Mouse (Mus musculus): ENCODE measurements around the gene 6430548M08Rik. TPM values are rescaled to one million over a fixed set of nuclear protein-coding genes. Genes with fewer than 3 reads are reported as not detected.

Gene 6430548M08Rik
- polyA plus RNA-seq (2015; fragmentation: Nextera tagmentation; extraction: Ambion mirVana), result 13.2 and 13.8 TPM in 2 replicates

DNA sequence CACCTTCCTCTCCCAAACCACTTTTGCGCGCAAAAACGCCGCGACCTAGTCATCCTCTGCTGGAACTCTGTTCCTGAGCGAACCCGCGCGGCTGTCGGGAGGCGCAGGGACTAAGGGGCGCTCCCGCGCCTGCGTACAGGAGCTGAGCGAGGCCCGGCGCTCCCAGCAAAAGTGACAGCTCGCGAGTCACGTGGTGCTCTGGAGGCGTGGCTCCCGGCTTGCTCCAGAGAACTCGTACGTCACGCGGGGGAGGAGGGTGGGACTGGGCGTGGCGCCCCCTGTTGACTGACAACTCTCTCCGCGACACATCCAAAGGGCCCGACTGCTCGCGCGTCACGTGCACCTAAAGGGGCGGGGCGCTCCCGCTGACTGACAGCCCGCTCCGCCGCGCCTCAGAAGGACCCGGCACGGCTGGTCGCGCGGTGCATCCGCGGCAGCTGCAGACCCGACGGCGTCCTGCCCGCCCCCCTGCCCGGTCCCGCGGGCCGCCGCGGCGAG, at the start of gene 6430548M08Rik:
6430548M08Rik (plus strand) TSS at position 395 of the 498 bp plus-strand sequence.
- H3K9me3 ChIP-seq (ENCODE audit: control insufficient read depth, low read length), result no peaks in the 10 kb centered on the region
- H3K27ac ChIP-seq (replicated peaks), result peak within 1 kb of the TSS; percentile 97
- WGBS, result under 1% methylated on average over 56 of the region's 61 CpGs
- peak within 1 kb of the TSS; percentile 75 for H3K4me3 ChIP-seq (ENCODE audit: low read depth, low read length)
- peak; percentile 100 for DNase-seq (ENCODE audit: low spot score)
- H3K4me2 ChIP-seq (replicated peaks; ENCODE audit: low read depth), result peak within 1 kb of the TSS; percentile 96
- H3K9ac ChIP-seq (ENCODE audit: low read length), result peak within 1 kb of the TSS; percentile 78
- ATAC-seq (ENCODE audit: low FRiP score, low TSS enrichment), result peak; percentile 94
- no peaks in the 10 kb centered on the region for H3K27me3 ChIP-seq (ENCODE audit: control insufficient read depth, insufficient read depth, low read length)
- H3K36me3 ChIP-seq (ENCODE audit: control insufficient read depth, insufficient read depth, low read length), result no peaks in the 10 kb centered on the region
- no peak for TF ChIP-seq EP300 (optimal IDR thresholded peaks at IDR 0.05)
- peak; percentile 72 for TF ChIP-seq CTCF (IDR thresholded peaks at IDR 0.05; ENCODE audit: low read depth)
- peaks cover 3% of the 10 kb centered on the region for H3K4me1 ChIP-seq (replicated peaks; ENCODE audit: control insufficient read depth, insufficient read depth)

DNA sequence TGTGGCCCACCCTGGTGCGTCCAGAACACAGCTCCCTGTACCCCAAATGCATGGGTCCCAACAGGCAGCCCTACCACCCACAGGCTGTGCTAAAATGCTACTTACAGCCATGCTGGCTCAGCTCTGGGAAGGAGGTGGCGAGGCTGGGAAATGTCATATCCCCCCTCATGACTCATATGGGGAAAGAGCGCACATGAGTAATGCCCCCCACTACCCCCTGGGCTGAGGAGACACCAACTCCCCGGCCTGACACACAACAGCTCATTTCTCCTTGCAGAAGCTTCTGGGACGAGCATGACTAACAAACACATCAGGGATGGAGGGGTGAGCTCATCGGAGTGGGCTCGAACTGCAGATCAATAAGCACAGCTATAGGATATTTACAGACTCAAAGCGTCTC, 48.3 kb upstream of the 6430548M08Rik start:
- H3K27me3 ChIP-seq (ENCODE audit: control insufficient read depth, insufficient read depth, low read length), result no peaks in the 10 kb centered on the region
- no peak overlapping the region for H3K27ac ChIP-seq (replicated peaks)
- WGBS, result 88% methylated on average over 8 of the region's 8 CpGs
- no peak for DNase-seq (ENCODE audit: low spot score)
- TF ChIP-seq CTCF (IDR thresholded peaks at IDR 0.05; ENCODE audit: low read depth) (no peak), EP300 (optimal IDR thresholded peaks at IDR 0.05) (no peak)
- H3K36me3 ChIP-seq (ENCODE audit: control insufficient read depth, insufficient read depth, low read length), result no peaks in the 10 kb centered on the region
- no peak overlapping the region for H3K9ac ChIP-seq (ENCODE audit: low read length)
- no peaks in the 10 kb centered on the region for H3K4me1 ChIP-seq (replicated peaks; ENCODE audit: control insufficient read depth, insufficient read depth)
- no peak for ATAC-seq (ENCODE audit: low FRiP score, low TSS enrichment)
- no peaks in the 10 kb centered on the region for H3K9me3 ChIP-seq (ENCODE audit: control insufficient read depth, low read length)
- H3K4me3 ChIP-seq (ENCODE audit: low read depth, low read length), result no peak overlapping the region
- no peak overlapping the region for H3K4me2 ChIP-seq (replicated peaks; ENCODE audit: low read depth)

DNA sequence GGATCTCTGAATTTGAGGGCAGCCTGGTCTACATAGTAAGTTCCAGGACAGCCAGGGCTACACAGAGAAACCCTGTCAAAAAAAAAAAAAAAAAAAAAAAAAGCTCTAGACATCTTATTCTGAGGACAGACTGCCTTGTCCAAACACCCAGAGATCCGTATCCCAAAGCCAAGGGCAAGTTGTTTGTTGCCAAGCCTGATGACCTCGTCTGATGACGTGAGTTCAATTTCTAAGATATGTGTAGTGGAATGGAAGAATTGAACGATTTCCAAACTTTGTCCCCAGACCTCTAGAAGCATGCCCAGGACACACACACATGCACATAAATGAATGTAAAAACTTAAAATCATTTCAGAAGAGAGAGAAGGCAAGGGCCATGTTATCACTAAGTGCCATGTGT, 47.7 kb upstream of the 6430548M08Rik start:
- no peak overlapping the region for H3K4me3 ChIP-seq (ENCODE audit: low read depth, low read length)
- H3K4me1 ChIP-seq (replicated peaks; ENCODE audit: control insufficient read depth, insufficient read depth), result no peaks in the 10 kb centered on the region
- H3K9ac ChIP-seq (ENCODE audit: low read length), result no peak overlapping the region
- H3K27me3 ChIP-seq (ENCODE audit: control insufficient read depth, insufficient read depth, low read length), result no peaks in the 10 kb centered on the region
- WGBS, result 63% methylated on average over 4 of the region's 4 CpGs
- TF ChIP-seq EP300 (optimal IDR thresholded peaks at IDR 0.05) (no peak), CTCF (IDR thresholded peaks at IDR 0.05; ENCODE audit: low read depth) (no peak)
- no peak overlapping the region for H3K4me2 ChIP-seq (replicated peaks; ENCODE audit: low read depth)
- no peaks in the 10 kb centered on the region for H3K36me3 ChIP-seq (ENCODE audit: control insufficient read depth, insufficient read depth, low read length)
- H3K9me3 ChIP-seq (ENCODE audit: control insufficient read depth, low read length), result no peaks in the 10 kb centered on the region
- no peak for DNase-seq (ENCODE audit: low spot score)
- no peak for ATAC-seq (ENCODE audit: low FRiP score, low TSS enrichment)
- no peak overlapping the region for H3K27ac ChIP-seq (replicated peaks)

GRCm38 (mm10) chr8:120067936-120068668, 45.9 kb upstream of the 6430548M08Rik start:
- ATAC-seq (ENCODE audit: low FRiP score, low TSS enrichment) (no peak; the same call in 1 of the 2 replicates), DNase-seq (ENCODE audit: low spot score) (no peak)
- TF ChIP-seq EP300 (optimal IDR thresholded peaks at IDR 0.05) (no peak), CTCF (IDR thresholded peaks at IDR 0.05; ENCODE audit: low read depth) (no peak)
- WGBS, result 55% methylated on average over 19 of the region's 19 CpGs
- H3K27ac ChIP-seq (replicated peaks), result no peak overlapping the region
- 0 out of 2 replicates have a peak, but pooled peaks cover 4% of the 10 kb centered on the region for H3K4me1 ChIP-seq (replicated peaks; ENCODE audit: control insufficient read depth, insufficient read depth)
- H3K36me3 ChIP-seq (ENCODE audit: control insufficient read depth, insufficient read depth, low read length), result no peaks in the 10 kb centered on the region
- no peaks in the 10 kb centered on the region for H3K9me3 ChIP-seq (ENCODE audit: control insufficient read depth, low read length)
- H3K4me2 ChIP-seq (replicated peaks; ENCODE audit: low read depth), result no peak overlapping the region
- H3K9ac ChIP-seq (ENCODE audit: low read length), result no peak overlapping the region
- H3K4me3 ChIP-seq (ENCODE audit: low read depth, low read length), result no peak overlapping the region
- H3K27me3 ChIP-seq (ENCODE audit: control insufficient read depth, insufficient read depth, low read length), result no peaks in the 10 kb centered on the region

DNA sequence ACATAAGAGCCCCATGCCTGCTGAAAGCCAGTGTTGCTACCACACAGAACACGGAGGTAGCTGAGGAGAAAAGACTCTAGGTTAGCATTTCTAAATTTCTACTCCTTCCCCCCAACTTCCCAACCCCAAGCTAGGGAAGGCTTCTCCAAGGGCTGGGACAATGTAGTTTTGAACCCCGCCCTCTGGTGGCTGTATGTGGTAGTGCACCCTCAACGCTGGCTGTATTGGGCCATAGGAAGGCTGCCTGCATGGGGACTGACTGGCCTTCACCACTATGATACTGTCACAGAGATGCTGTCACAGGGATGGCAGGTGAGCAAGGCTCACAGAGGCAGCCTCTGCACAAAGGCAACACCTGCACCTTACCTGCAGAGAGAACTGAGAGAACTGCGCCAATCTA, 42.3 kb upstream of the 6430548M08Rik start:
- ATAC-seq (ENCODE audit: low FRiP score, low TSS enrichment) (peak; percentile 57; the same call in 1 of the 2 replicates), DNase-seq (ENCODE audit: low spot score) (peak; percentile 81)
- Histone ChIP-seq H3K27ac (replicated peaks) (0 out of 2 replicates have a peak overlapping the region, but pooled peaks have one; percentile 5), H3K36me3 (ENCODE audit: control insufficient read depth, insufficient read depth, low read length) (no peaks in the 10 kb centered on the region), H3K9ac (ENCODE audit: low read length) (no peak overlapping the region), H3K4me1 (replicated peaks; ENCODE audit: control insufficient read depth, insufficient read depth) (0 out of 2 replicates have a peak, but pooled peaks cover 4% of the 10 kb centered on the region), H3K4me2 (replicated peaks; ENCODE audit: low read depth) (no peak overlapping the region), H3K4me3 (ENCODE audit: low read depth, low read length) (no peak overlapping the region), H3K27me3 (ENCODE audit: control insufficient read depth, insufficient read depth, low read length) (no peaks in the 10 kb centered on the region), H3K9me3 (ENCODE audit: control insufficient read depth, low read length) (no peaks in the 10 kb centered on the region)
- TF ChIP-seq EP300 (optimal IDR thresholded peaks at IDR 0.05), result no peak
- peak; percentile 95 for TF ChIP-seq CTCF (IDR thresholded peaks at IDR 0.05; ENCODE audit: low read depth)
- WGBS, result 28% methylated on average over 4 of the region's 4 CpGs

DNA sequence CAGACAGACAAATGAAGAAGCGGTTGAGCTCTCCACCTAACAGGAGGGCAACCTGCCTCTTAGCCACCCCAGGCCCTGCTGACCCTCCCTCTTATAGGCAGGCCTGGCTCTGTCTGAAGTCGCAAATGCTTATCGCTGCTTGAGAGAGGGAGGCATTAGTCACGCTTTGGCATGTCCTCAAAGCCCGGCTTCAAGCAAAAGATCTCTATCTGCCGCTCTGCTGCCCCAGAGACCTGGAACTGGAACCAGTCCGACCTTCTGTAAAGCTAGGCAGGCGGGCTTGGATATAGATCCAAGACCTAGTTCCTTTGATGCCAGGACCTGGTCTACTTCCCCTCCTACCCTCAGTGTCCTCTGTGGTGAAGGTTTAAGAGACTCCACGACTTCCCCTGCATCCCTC, 41.7 kb upstream of the 6430548M08Rik start:
- ATAC-seq (ENCODE audit: low FRiP score, low TSS enrichment) (0 out of 2 replicates have a peak, but pooled peaks have one; percentile 8), DNase-seq (ENCODE audit: low spot score) (peak; percentile 37)
- H3K4me2 ChIP-seq (replicated peaks; ENCODE audit: low read depth), result no peak overlapping the region
- H3K9ac ChIP-seq (ENCODE audit: low read length), result peak overlapping the region; percentile 27; the same call in 1 of the 2 replicates
- H3K36me3 ChIP-seq (ENCODE audit: control insufficient read depth, insufficient read depth, low read length), result no peaks in the 10 kb centered on the region
- WGBS, result 46% methylated on average over 9 of the region's 9 CpGs
- H3K27ac ChIP-seq (replicated peaks), result peak overlapping the region; percentile 30; the same call in 1 of the 2 replicates
- TF ChIP-seq CTCF (IDR thresholded peaks at IDR 0.05; ENCODE audit: low read depth), result no peak
- TF ChIP-seq EP300 (optimal IDR thresholded peaks at IDR 0.05), result no peak
- H3K4me1 ChIP-seq (replicated peaks; ENCODE audit: control insufficient read depth, insufficient read depth), result 0 out of 2 replicates have a peak, but pooled peaks cover 4% of the 10 kb centered on the region
- H3K9me3 ChIP-seq (ENCODE audit: control insufficient read depth, low read length), result no peaks in the 10 kb centered on the region
- no peak overlapping the region for H3K4me3 ChIP-seq (ENCODE audit: low read depth, low read length)
- H3K27me3 ChIP-seq (ENCODE audit: control insufficient read depth, insufficient read depth, low read length), result no peaks in the 10 kb centered on the region
